Mouse (Mus musculus) erythroblast, embryonic 14.5 days (primary cell): ENCODE measurements around the gene Adm2. TPM values are rescaled to one million over a fixed set of nuclear protein-coding genes. Genes with fewer than 3 reads are reported as not detected.

Experiments
- H3K27me3 ChIP-seq: 2 replicates; pipeline ENCODE4 v1.6.1; 2012; ENCODE audit warnings: inconsistent platforms; ENCODE audit not compliant: control insufficient read depth
- H3K36me3 ChIP-seq: 2 replicates; pipeline ENCODE4 v1.6.1; 2012; ENCODE audit warnings: mild to moderate bottlenecking, inconsistent platforms; ENCODE audit not compliant: control insufficient read depth
- H3K4me1 ChIP-seq: 2 replicates; pipeline ENCODE4 v1.6.1; 2012; ENCODE audit warnings: inconsistent platforms; ENCODE audit not compliant: control insufficient read depth
- H3K4me3 ChIP-seq: replicated peaks from 2 replicates; pipeline ENCODE3; 2012; ENCODE audit warnings: moderate library complexity, mild to moderate bottlenecking, inconsistent platforms
- H3K9me3 ChIP-seq: 2 replicates; pipeline ENCODE4 v1.6.1; 2012; ENCODE audit warnings: low read length, inconsistent platforms, mixed read lengths; ENCODE audit not compliant: control insufficient read depth
- GATA1 ChIP-seq: IDR thresholded peaks from 2 replicates; pipeline ENCODE4 v1.6.1; 2012; ENCODE audit warnings: low read length, inconsistent platforms, mixed read lengths
- TAL1 ChIP-seq: IDR thresholded peaks from 3 replicates; pipeline ENCODE4 v1.6.1; 2012; ENCODE audit warnings: low read length, inconsistent platforms, mixed read lengths
- polyA plus RNA-seq: library from polyadenylated mRNA; stranded (reverse); fragments of >175 nt; gene quantifications from 2 replicates; pipeline ENCODE4 v1.2.3, GENCODE M21; 2012

Adm2 gene
- polyA plus RNA-seq, 1 experiment = 0.27 TPM

DNA sequence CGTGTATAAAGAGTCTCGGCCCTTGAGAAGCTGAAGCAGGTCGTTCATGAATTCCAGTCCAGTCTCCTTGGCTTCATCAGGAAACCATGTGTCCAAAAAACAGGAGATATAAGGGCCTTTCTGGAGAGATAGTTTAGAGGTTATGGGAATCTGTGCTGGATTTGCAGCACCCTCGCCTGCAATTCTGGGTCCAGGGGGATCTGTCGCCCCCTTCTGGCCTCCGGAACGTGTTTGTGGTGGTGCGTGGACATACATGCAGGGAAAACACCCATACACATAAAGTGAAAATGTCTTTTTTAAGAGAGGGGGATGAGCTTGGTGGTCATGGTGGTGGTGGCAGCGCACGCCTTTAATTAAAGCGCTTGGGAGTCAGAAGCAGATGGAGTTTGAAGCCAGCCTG is 6.4 kb upstream of the Adm2 start:
- Histone ChIP-seq H3K9me3 (no peaks in the 10 kb centered on the region), H3K4me1 (peaks cover 50% of the 10 kb centered on the region), H3K36me3 (peaks cover 13% of the 10 kb centered on the region), H3K4me3 (peak overlapping the region; percentile 70), H3K27me3 (0 out of 2 replicates have a peak, but pooled peaks cover 3% of the 10 kb centered on the region)
- TF ChIP-seq GATA1 (no peak), TAL1 (no peak)

- Histone ChIP-seq H3K36me3 (no peaks in the 10 kb centered on the region), H3K4me3 (no peak overlapping the region), H3K4me1 (peaks cover 25% of the 10 kb centered on the region), H3K27me3 (peaks cover 27% of the 10 kb centered on the region), H3K9me3 (no peaks in the 10 kb centered on the region)
- TF ChIP-seq GATA1 (peak; percentile 28; the same call in 1 of the 2 replicates), TAL1 (no peak)
Observed at GRCm38 (mm10) chr15:89321264-89321663, 1.3 kb upstream of the Adm2 start.

- H3K4me1 ChIP-seq = peaks cover 25% of the 10 kb centered on the region
- peak overlapping the region; percentile 63 for H3K4me3 ChIP-seq
- H3K9me3 ChIP-seq = no peaks in the 10 kb centered on the region
- no peaks in the 10 kb centered on the region for H3K36me3 ChIP-seq
- no peak for TF ChIP-seq GATA1
- no peak for TF ChIP-seq TAL1
- H3K27me3 ChIP-seq = peaks cover 29% of the 10 kb centered on the region
Observed at GRCm38 (mm10) chr15:89323656-89324055, 1.1 kb downstream of the Adm2 start.

DNA sequence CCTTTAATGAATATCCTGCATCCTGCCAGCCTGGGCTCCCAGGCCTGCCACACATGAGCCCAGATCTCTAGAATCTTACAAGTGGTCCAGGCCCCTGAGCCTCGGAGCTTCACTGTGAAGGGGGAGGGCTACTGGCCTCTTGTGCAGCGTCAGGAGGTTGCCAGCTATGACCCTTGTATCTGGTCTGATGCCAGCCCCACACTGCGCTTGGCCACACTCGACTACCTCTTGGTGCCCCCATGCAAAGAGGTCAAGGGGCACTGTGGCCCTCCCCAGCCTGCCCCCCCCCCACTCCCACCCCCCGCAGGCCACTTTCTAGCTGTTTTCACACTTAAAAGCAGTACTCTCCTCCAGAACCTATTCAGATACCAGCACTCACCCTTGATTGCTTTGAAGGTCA is 3.9 kb downstream of the Adm2 start:
- H3K4me3 ChIP-seq = no peak overlapping the region
- H3K9me3 ChIP-seq = no peaks in the 10 kb centered on the region
- peaks cover 14% of the 10 kb centered on the region for H3K4me1 ChIP-seq
- no peaks in the 10 kb centered on the region for H3K36me3 ChIP-seq
- TF ChIP-seq TAL1 (no peak), GATA1 (no peak)
- peaks cover 27% of the 10 kb centered on the region for H3K27me3 ChIP-seq

- Histone ChIP-seq H3K27me3 (peaks cover 3% of the 10 kb centered on the region; the same call in 1 of the 2 replicates), H3K4me1 (no peaks in the 10 kb centered on the region), H3K4me3 (no peak within 1 kb of the TSS), H3K9me3 (no peaks in the 10 kb centered on the region), H3K36me3 (no peaks in the 10 kb centered on the region)
- TF ChIP-seq GATA1 (no peak), TAL1 (no peak)
Observed at GRCm38 (mm10) chr15:89334271-89334670, 11.8 kb downstream of the Adm2 start, which contains the start of gene Miox. Miox (plus strand) TSS chr15:89334398.

DNA sequence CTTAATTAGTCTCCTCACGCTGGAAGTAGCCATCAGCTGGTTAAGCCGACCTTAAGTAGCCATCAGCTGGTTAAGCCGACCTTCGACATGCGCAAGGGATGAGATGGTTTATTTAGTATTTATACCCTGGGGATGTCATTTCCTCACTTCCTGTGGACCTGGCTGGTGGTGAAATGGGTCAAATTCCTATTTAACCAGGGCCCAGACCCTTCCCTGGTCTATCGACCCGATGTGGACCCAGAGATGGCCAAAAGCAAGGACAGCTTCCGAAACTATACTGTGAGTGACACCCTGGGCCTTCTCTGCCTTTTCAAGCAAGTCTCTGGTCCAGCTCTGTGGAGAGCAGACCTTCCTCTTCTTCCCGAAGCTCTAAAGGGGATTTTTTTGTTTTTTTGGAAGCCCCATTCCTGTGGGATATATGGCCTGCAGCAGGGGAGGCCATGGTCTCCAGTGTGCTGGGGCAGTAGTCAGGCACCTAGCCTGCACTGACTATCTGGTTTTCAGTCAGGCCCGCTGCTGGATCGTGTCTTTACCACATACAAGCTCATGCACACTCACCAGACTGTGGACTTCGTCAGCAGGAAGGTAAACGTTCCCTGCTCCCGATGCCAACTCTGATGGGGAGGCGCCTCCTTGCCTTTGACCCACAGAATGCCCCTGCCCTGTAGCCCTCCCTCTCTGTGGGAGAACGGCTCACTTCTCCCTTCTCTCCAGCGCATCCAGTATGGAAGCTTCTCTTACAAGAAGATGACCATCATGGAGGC is 12.4 kb downstream of the Adm2 start:
- no peak for TF ChIP-seq TAL1
- TF ChIP-seq GATA1 = no peak
- no peaks in the 10 kb centered on the region for H3K9me3 ChIP-seq
- H3K4me1 ChIP-seq = no peaks in the 10 kb centered on the region
- H3K36me3 ChIP-seq = no peaks in the 10 kb centered on the region
- H3K27me3 ChIP-seq = peaks cover 3% of the 10 kb centered on the region; the same call in 1 of the 2 replicates
- no peak overlapping the region for H3K4me3 ChIP-seq

DNA sequence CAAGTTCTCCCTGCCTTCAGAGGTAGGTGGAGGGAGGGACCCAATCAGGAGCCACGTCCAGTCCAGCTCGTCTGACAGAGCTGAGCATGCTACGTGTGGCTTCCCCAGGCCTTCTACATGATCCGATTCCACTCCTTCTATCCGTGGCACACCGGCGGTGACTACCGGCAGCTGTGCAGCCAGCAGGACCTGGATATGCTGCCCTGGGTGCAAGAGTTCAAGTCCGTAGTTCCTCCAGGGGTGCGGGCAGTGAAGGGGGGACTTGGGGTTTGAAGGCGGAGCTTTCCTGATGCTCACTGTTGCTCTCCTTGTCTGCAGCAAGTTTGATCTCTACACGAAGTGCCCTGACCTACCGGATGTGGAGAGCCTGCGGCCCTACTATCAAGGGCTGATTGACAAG is 13.9 kb downstream of the Adm2 start:
- Histone ChIP-seq H3K4me3 (no peak overlapping the region), H3K36me3 (no peaks in the 10 kb centered on the region), H3K27me3 (peaks cover 3% of the 10 kb centered on the region), H3K9me3 (no peaks in the 10 kb centered on the region), H3K4me1 (no peaks in the 10 kb centered on the region)
- TF ChIP-seq TAL1 = no peak
- no peak for TF ChIP-seq GATA1

GRCm38 (mm10) chr15:89339696-89340095 is 17.2 kb downstream of the Adm2 start:
- H3K4me3 ChIP-seq = no peak overlapping the region
- TF ChIP-seq GATA1 (no peak), TAL1 (no peak)
- H3K4me1 ChIP-seq = no peaks in the 10 kb centered on the region
- H3K9me3 ChIP-seq = no peaks in the 10 kb centered on the region
- no peaks in the 10 kb centered on the region; the same call in 1 of the 2 replicates for H3K27me3 ChIP-seq
- H3K36me3 ChIP-seq = no peaks in the 10 kb centered on the region

DNA sequence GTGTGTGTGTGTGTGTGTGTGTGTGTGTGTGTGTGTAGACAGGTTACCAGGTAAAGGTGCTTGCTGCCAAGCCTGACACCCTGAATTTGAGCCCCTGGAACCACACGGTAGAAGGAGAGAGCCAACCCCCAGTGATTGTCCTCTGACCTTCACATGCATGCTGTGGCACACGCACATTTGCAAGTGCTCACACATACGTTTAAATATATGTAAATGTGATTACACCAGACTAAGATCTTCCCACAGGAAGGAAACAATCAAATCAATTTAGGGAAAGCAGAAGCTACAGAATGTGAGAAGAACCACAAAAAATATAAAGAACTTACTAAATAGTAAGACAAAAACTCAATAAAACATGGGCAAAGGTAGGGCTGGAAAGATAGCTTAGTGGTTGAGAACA is 17.6 kb downstream of the Adm2 start:
- TF ChIP-seq GATA1 (no peak), TAL1 (no peak)
- Histone ChIP-seq H3K4me3 (no peak overlapping the region), H3K27me3 (no peaks in the 10 kb centered on the region; the same call in 1 of the 2 replicates), H3K4me1 (no peaks in the 10 kb centered on the region), H3K9me3 (no peaks in the 10 kb centered on the region), H3K36me3 (no peaks in the 10 kb centered on the region)
